Mouse (Mus musculus) skeletal muscle tissue, postnatal 0 days (tissue): ENCODE results near the gene Cd99l2. TPM values are rescaled to one million over a fixed set of nuclear protein-coding genes. Genes with fewer than 3 reads are reported as not detected.

Experiments
- microRNA-seq, 2 experiments: library from miRNA; unstranded; fragments of <30 nt; microRNA quantifications; one replicate each; pipeline ENCODE4; 2016
- polyA plus RNA-seq: library from polyadenylated mRNA; unstranded; fragments of >200 nt; fragmentation: Nextera tagmentation; extraction: Ambion mirVana; gene quantifications from 2 replicates; pipeline ENCODE4 v1.2.1, GENCODE M21; 2015

The Cd99l2 gene
- 18.4 and 19.6 TPM in 2 replicates for polyA plus RNA-seq

GRCm38 (mm10) chrX:71492634-71493278 is at the start of gene Cd99l2:
Gene Cd99l2, minus strand, starts transcription at chrX:71492849.

Small RNA genes within 50 kb of the gene (microRNA-seq; reads per million reads assigned to microRNA genes)
- gene Gm23945, result 0 reads per million in 2 experiments

Other genes with a start within 250 kb of the Cd99l2 start
- 9.8 and 13.9 TPM in 2 replicates for gene Mtmr1, start 128.1 kb downstream of the Cd99l2 start, polyA plus RNA-seq
- gene Hmgb3, start 63.1 kb upstream of the Cd99l2 start, polyA plus RNA-seq, result 58.1 and 74.4 TPM in 2 replicates
- gene Gpr50, start 170.8 kb upstream of the Cd99l2 start, polyA plus RNA-seq, result 1.3 and 1.5 TPM in 2 replicates